Mouse (Mus musculus): ENCODE data around the gene Fam71e1. TPM values are rescaled to one million over a fixed set of nuclear protein-coding genes. Genes with fewer than 3 reads are reported as not detected.

Gene Fam71e1
- polyA plus RNA-seq, 1 experiment from 2014 or later: 28.1 TPM

DNA sequence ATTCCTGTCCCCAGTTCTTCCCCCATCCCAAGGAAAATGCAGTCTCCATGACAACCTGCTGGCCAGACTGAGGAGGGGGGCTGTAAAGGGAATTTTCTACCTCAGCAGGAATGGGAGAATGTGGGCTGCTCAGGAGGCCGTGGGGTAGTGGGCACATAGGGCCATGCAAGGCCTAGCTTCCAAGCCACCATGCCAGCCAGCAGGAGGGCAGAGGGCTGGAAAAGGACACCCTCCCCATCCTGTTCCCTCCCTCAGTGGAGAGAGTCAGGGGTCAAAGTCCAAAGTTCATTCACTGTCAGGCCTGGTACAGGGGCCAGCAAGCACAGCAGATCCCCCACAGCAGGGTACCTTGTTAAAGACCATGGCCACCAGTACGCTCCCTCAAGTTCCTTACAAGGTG lies 31.3 kb upstream of the Fam71e1 start, which contains the start of gene Aspdh:
TSS of gene Aspdh (plus strand) at position 281 of the 400 bp plus-strand sequence.
- Histone ChIP-seq H3K27me3 (replicated peaks) (peaks cover 36% of the 10 kb centered on the region), H3K4me1 (peaks cover 41% of the 10 kb centered on the region), H3K9ac (peak within 1 kb of the TSS; percentile 38; the same call in 1 of the 2 replicates), H3K36me3 (peaks cover 32% of the 10 kb centered on the region), H3K4me2 (replicated peaks) (peak within 1 kb of the TSS; percentile 20; the same call in 1 of the 2 replicates), H3K9me3 (no peaks in the 10 kb centered on the region), H3K4me3 (no peak within 1 kb of the TSS; the same call in 1 of the 2 replicates), H3K27ac (peak within 1 kb of the TSS; percentile 46; the same call in 1 of the 2 replicates)
- ATAC-seq (ENCODE audit: low FRiP score, low read depth): no peak
- 37% methylated on average over 2 of the region's 2 CpGs for WGBS

DNA sequence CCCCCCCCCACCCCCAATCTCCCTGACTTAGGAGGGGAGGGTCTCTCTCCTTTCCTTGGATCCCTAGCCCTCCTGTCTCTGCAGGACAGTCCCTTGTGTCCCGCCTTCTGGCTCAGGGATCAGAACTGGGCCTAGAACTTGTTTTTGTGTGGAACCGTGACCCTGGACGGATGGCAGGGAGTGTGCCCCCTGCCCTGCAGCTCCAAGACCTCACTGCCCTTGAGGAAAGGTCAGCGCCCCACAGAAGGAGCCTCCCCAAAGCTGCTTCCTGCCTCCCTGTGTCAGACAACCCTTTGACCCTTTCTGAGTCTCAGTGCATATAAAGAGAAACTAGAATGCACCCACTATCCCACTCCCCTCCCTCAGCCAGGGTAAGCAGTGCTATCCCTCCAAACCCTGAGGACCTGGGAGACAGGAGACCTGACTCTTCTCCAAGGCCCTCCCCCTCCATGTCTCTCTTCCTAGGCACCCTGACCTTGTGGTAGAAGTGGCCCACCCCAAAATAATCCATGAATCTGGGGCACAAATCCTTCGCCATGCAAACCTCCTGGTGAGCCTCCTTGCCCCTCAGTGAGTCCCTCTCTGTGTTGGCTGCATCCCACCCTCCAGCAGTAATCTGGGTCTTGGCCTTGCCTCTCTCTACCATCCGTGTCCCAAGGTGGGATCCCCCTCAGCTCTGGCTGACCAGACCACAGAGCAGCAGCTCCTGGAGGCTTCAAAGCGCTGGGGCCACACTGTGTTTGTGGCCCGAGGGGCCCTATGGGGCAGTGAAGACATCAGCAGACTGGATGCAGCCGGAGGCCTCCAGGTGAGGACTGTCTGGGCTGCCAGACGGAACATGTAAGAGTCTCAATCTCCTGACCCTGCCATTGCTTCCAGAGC lies 30.1 kb upstream of the Fam71e1 start:
- no peak for ATAC-seq (ENCODE audit: low FRiP score, low read depth)
- no peak overlapping the region for H3K4me3 ChIP-seq
- 83% methylated on average over 10 of the region's 10 CpGs for WGBS
- H3K27ac ChIP-seq: no peak overlapping the region
- no peak overlapping the region for H3K9ac ChIP-seq
- H3K27me3 ChIP-seq (replicated peaks): peaks cover 24% of the 10 kb centered on the region
- no peaks in the 10 kb centered on the region for H3K9me3 ChIP-seq
- no peak overlapping the region for H3K4me2 ChIP-seq (replicated peaks)
- peaks cover 21% of the 10 kb centered on the region for H3K36me3 ChIP-seq
- peaks cover 43% of the 10 kb centered on the region for H3K4me1 ChIP-seq

- Histone ChIP-seq H3K9me3 (no peaks in the 10 kb centered on the region), H3K27ac (0 out of 2 replicates have a peak overlapping the region, but pooled peaks have one; percentile 32), H3K4me1 (peaks cover 47% of the 10 kb centered on the region), H3K4me2 (replicated peaks) (peak overlapping the region; percentile 58; the same call in 1 of the 2 replicates), H3K4me3 (no peak overlapping the region), H3K9ac (no peak overlapping the region), H3K36me3 (peaks cover 14% of the 10 kb centered on the region), H3K27me3 (replicated peaks) (peaks cover 18% of the 10 kb centered on the region)
- 86% methylated on average over 16 of the region's 16 CpGs for WGBS
- ATAC-seq (ENCODE audit: low FRiP score, low read depth): 0 out of 2 replicates have a peak, but pooled peaks have one; percentile 3
These were observed 29.5 kb upstream of the Fam71e1 start for GRCm38 (mm10) chr7:44466888-44467311.

- WGBS: under 1% methylated on average over 42 of the region's 42 CpGs
- Histone ChIP-seq H3K36me3 (peaks cover 5% of the 10 kb centered on the region; the same call in 1 of the 2 replicates), H3K4me3 (peak within 1 kb of the TSS; percentile 60), H3K27me3 (replicated peaks) (peaks cover 8% of the 10 kb centered on the region; the same call in 1 of the 2 replicates), H3K27ac (peak within 1 kb of the TSS; percentile 64; the same call in 1 of the 2 replicates), H3K9me3 (no peaks in the 10 kb centered on the region), H3K9ac (peak within 1 kb of the TSS; percentile 58), H3K4me2 (replicated peaks) (peak within 1 kb of the TSS; percentile 58), H3K4me1 (peaks cover 39% of the 10 kb centered on the region)
- peak; percentile 93 for ATAC-seq (ENCODE audit: low FRiP score, low read depth)
These were observed 28.5 kb upstream of the Fam71e1 start, which contains the start of gene Josd2 for GRCm38 (mm10) chr7:44467811-44468411. Josd2 (plus strand) TSS chr7:44467980.

DNA sequence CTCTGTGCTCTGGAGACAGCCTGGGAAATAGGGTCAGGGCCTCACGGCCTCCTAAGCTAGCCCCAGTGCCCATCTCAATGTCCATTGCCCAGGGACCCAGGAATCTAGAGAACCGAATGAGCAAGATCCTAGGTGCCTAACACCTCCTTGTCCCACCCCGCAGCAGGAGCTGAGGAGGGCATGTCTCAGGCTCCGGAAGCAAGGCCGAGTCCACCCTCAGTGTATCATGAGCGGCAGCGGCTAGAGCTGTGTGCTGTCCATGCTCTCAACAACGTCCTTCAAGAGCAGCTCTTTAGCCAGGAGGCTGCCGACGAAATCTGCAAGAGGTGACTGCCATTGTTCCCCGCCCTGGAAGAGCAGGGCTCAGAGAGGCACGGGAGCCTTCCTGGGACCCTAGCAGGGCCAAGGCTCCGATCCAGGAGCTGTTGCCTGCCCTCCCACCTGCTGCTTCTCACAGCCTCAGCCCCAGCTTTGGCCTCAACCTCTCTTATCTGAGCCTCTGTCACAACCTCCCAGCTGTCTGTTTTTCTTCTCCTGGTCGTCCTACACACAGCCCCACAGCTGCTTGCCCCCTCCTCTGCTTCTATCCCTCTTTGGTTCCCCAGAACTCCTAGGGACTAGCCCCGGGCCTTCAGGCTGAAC lies 27.6 kb upstream of the Fam71e1 start:
- WGBS: 68% methylated on average over 15 of the region's 15 CpGs
- Histone ChIP-seq H3K9ac (peak overlapping the region; percentile 58), H3K4me2 (replicated peaks) (peak overlapping the region; percentile 58), H3K9me3 (no peaks in the 10 kb centered on the region), H3K4me3 (peak overlapping the region; percentile 60), H3K36me3 (no peaks in the 10 kb centered on the region), H3K27ac (peak overlapping the region; percentile 38; the same call in 1 of the 2 replicates), H3K4me1 (peaks cover 39% of the 10 kb centered on the region), H3K27me3 (replicated peaks) (peaks cover 3% of the 10 kb centered on the region; the same call in 1 of the 2 replicates)
- no peak for ATAC-seq (ENCODE audit: low FRiP score, low read depth)

- H3K27ac ChIP-seq: no peak overlapping the region
- 90% methylated on average over 16 of the region's 16 CpGs for WGBS
- no peak overlapping the region for H3K4me3 ChIP-seq
These were observed 26.4 kb upstream of the Fam71e1 start for GRCm38 (mm10) chr7:44469677-44470675.

GRCm38 (mm10) chr7:44470696-44471612 lies 25.4 kb upstream of the Fam71e1 start:
- Histone ChIP-seq H3K9ac (no peak overlapping the region), H3K4me3 (no peak overlapping the region), H3K4me1 (peaks cover 37% of the 10 kb centered on the region), H3K27me3 (replicated peaks) (peaks cover 8% of the 10 kb centered on the region; the same call in 1 of the 2 replicates), H3K36me3 (no peaks in the 10 kb centered on the region), H3K27ac (no peak overlapping the region), H3K9me3 (no peaks in the 10 kb centered on the region), H3K4me2 (replicated peaks) (no peak overlapping the region)
- no peak for ATAC-seq (ENCODE audit: low FRiP score, low read depth)
- WGBS: 87% methylated on average over 16 of the region's 16 CpGs

More at GRCm38 (mm10) chr7:44469677-44470675, 26.4 kb upstream of the Fam71e1 start:
- Histone ChIP-seq H3K36me3 (no peaks in the 10 kb centered on the region), H3K4me1 (peaks cover 37% of the 10 kb centered on the region), H3K27me3 (replicated peaks) (no peaks in the 10 kb centered on the region), H3K9me3 (no peaks in the 10 kb centered on the region), H3K4me2 (replicated peaks) (0 out of 2 replicates have a peak overlapping the region, but pooled peaks have one; percentile 7), H3K9ac (peak overlapping the region; percentile 3; the same call in 1 of the 2 replicates)
- ATAC-seq (ENCODE audit: low FRiP score, low read depth): no peak

- H3K27ac ChIP-seq: no peak overlapping the region
- H3K9me3 ChIP-seq: no peaks in the 10 kb centered on the region
- no peaks in the 10 kb centered on the region for H3K36me3 ChIP-seq
- no peak for ATAC-seq (ENCODE audit: low FRiP score, low read depth)
- H3K9ac ChIP-seq: no peak overlapping the region
- H3K4me1 ChIP-seq: peaks cover 37% of the 10 kb centered on the region
- H3K4me2 ChIP-seq (replicated peaks): no peak overlapping the region
- peaks cover 18% of the 10 kb centered on the region for H3K27me3 ChIP-seq (replicated peaks)
- 52% methylated on average over 6 of the region's 6 CpGs for WGBS
- no peak overlapping the region for H3K4me3 ChIP-seq
These were observed 24.4 kb upstream of the Fam71e1 start for GRCm38 (mm10) chr7:44471880-44472557.

GRCm38 (mm10) chr7:44472558-44472885 lies 23.9 kb upstream of the Fam71e1 start:
- Histone ChIP-seq H3K27me3 (replicated peaks) (peaks cover 23% of the 10 kb centered on the region), H3K4me2 (replicated peaks) (no peak overlapping the region), H3K9me3 (no peaks in the 10 kb centered on the region), H3K4me1 (peaks cover 37% of the 10 kb centered on the region), H3K4me3 (no peak overlapping the region), H3K36me3 (no peaks in the 10 kb centered on the region), H3K27ac (no peak overlapping the region), H3K9ac (no peak overlapping the region)
- WGBS: 21% methylated on average over 1 of the region's 1 CpGs
- ATAC-seq (ENCODE audit: low FRiP score, low read depth): no peak
